Mouse (Mus musculus): ENCODE measurements around the gene Iqgap2. TPM values are rescaled to one million over a fixed set of nuclear protein-coding genes. Genes with fewer than 3 reads are reported as not detected.

The Iqgap2 gene
- polyA plus RNA-seq, 1 experiment from 2014 or later = 25.3 TPM

DNA sequence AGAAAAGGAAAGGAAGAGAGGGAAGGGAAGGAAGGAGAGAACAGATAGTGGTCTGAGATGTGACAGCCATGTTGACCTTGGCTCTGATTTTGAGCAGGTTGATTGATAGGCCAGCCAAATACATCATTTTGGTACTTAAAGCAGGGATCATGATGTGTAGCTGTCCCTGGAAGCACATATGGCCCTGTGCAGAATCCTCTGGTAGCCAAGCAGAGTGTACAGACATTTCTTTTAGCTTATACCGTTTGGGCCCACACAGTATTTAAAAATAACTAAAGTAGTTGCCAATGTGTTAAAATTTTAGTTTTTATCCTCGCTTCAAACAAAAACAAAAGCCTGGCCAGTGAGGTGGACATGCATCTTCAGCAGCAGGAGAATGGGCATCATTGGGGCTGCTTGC, 17.5 kb upstream of the Iqgap2 start:
- Histone ChIP-seq H3K4me2 (replicated peaks; ENCODE audit: low read depth, low read length) (no peak overlapping the region), H3K27ac (ENCODE audit: low read length) (no peak overlapping the region), H3K4me3 (ENCODE audit: low read depth, low read length) (no peak overlapping the region), H3K36me3 (ENCODE audit: control insufficient read depth, insufficient read depth, low read length) (no peaks in the 10 kb centered on the region), H3K9ac (replicated peaks; ENCODE audit: low read depth, low read length) (no peak overlapping the region), H3K9me3 (ENCODE audit: control insufficient read depth, low read depth, low read length) (no peaks in the 10 kb centered on the region; the same call in 1 of the 2 replicates), H3K27me3 (ENCODE audit: control insufficient read depth, insufficient read depth, low read length) (no peaks in the 10 kb centered on the region), H3K4me1 (ENCODE audit: control insufficient read depth, insufficient read depth, low read length) (0 out of 2 replicates have a peak, but pooled peaks cover 3% of the 10 kb centered on the region)
- WGBS = 79% methylated on average over 2 of the region's 2 CpGs
- ATAC-seq (ENCODE audit: insufficient number of reproducible peaks, insufficient read depth, low FRiP score, low read depth) = no peak

DNA sequence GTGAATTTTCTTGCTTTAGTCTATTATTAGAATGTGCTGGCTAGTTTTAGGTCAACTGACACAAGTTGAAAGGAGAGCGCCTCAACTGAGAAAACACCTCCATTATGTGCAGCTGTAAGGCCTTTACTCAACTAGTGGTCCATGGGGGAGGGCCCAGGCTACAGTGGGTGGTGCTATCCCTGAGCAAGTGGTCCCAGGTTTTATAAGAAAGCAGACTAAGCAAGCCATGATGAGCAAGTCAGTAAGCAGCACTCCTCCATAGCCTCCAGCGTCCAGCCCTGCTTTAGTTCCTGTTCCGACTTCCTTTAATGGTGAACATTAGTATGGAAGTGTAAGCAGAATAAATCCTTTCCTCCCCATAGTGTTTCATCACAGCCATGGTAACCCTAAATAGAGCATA, 11.0 kb upstream of the Iqgap2 start:
- H3K27ac ChIP-seq (ENCODE audit: low read length) = no peak overlapping the region
- ATAC-seq (ENCODE audit: insufficient number of reproducible peaks, insufficient read depth, low FRiP score, low read depth) = no peak
- no peaks in the 10 kb centered on the region for H3K4me1 ChIP-seq (ENCODE audit: control insufficient read depth, insufficient read depth, low read length)
- H3K27me3 ChIP-seq (ENCODE audit: control insufficient read depth, insufficient read depth, low read length) = no peaks in the 10 kb centered on the region
- H3K36me3 ChIP-seq (ENCODE audit: control insufficient read depth, insufficient read depth, low read length) = no peaks in the 10 kb centered on the region
- WGBS = 93% methylated on average over 3 of the region's 3 CpGs
- no peak overlapping the region for H3K4me2 ChIP-seq (replicated peaks; ENCODE audit: low read depth, low read length)
- H3K9ac ChIP-seq (replicated peaks; ENCODE audit: low read depth, low read length) = no peak overlapping the region
- no peak overlapping the region for H3K4me3 ChIP-seq (ENCODE audit: low read depth, low read length)
- H3K9me3 ChIP-seq (ENCODE audit: control insufficient read depth, low read depth, low read length) = no peaks in the 10 kb centered on the region; the same call in 1 of the 2 replicates

DNA sequence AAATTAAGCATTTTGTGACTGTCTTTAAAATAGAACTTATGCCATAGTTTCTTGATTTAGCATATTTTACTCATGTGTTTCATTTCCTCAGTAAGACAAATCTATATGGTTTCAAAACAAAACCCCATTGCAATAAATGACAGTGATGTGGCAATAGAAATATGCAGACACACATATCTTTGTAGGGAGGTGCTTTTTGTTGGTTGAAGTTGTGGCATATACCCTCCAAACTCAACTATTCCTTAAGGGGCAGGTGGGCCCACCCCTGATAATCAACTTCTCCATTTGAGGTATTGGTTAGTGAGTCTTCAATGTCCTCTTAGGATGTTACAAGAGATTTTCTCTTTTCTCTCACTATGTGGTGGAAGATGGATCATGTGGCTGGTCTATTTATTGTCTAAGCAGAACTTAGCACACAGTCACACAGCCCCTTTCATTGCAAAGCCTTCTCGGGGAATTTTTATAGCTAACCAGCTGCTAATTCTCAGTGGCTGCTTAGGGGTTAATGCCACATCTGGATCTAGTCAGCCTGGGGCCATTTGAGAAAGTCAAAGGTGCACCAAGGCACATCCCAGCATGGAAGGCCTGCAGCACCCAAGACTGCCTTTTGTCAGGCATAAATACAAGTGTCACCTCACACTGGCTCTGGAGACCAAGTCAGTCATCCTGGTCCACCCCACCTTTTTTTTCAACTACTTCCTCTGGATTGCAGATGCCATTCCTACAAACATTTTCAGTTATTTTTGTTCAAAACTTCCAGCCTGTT, 8.3 kb upstream of the Iqgap2 start:
- Histone ChIP-seq H3K4me1 (ENCODE audit: control insufficient read depth, insufficient read depth, low read length) (no peaks in the 10 kb centered on the region), H3K27ac (ENCODE audit: low read length) (no peak overlapping the region), H3K4me3 (ENCODE audit: low read depth, low read length) (no peak overlapping the region), H3K27me3 (ENCODE audit: control insufficient read depth, insufficient read depth, low read length) (no peaks in the 10 kb centered on the region), H3K36me3 (ENCODE audit: control insufficient read depth, insufficient read depth, low read length) (no peaks in the 10 kb centered on the region), H3K9me3 (ENCODE audit: control insufficient read depth, low read depth, low read length) (no peaks in the 10 kb centered on the region), H3K9ac (replicated peaks; ENCODE audit: low read depth, low read length) (no peak overlapping the region), H3K4me2 (replicated peaks; ENCODE audit: low read depth, low read length) (no peak overlapping the region)
- 59% methylated on average over 1 of the region's 1 CpGs for WGBS
- no peak for ATAC-seq (ENCODE audit: insufficient number of reproducible peaks, insufficient read depth, low FRiP score, low read depth)

DNA sequence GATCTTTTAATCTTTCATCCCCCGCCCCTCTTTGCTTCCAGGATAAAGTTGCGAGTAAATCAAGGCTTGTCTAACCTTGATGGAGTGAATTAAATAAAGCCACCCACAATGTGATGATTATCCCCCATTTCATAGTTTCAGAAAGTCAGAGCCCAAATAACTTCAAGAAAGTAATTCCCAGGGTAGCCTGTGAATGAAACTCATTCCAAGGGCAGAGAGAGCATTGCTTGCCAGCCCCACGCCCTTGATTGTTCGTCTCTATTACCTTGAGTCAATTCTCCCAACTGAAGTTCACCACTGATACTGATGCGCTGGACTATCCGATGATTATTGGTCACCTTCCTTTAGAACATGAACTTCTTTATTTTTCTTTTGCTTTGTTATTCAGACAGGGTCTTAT, 4.8 kb upstream of the Iqgap2 start:
- H3K4me1 ChIP-seq (ENCODE audit: control insufficient read depth, insufficient read depth, low read length) = no peaks in the 10 kb centered on the region
- H3K4me2 ChIP-seq (replicated peaks; ENCODE audit: low read depth, low read length) = no peak overlapping the region
- ATAC-seq (ENCODE audit: insufficient number of reproducible peaks, insufficient read depth, low FRiP score, low read depth) = no peak
- no peaks in the 10 kb centered on the region for H3K36me3 ChIP-seq (ENCODE audit: control insufficient read depth, insufficient read depth, low read length)
- no peaks in the 10 kb centered on the region for H3K9me3 ChIP-seq (ENCODE audit: control insufficient read depth, low read depth, low read length)
- no peak overlapping the region for H3K9ac ChIP-seq (replicated peaks; ENCODE audit: low read depth, low read length)
- no peaks in the 10 kb centered on the region for H3K27me3 ChIP-seq (ENCODE audit: control insufficient read depth, insufficient read depth, low read length)
- H3K4me3 ChIP-seq (ENCODE audit: low read depth, low read length) = no peak overlapping the region
- 77% methylated on average over 6 of the region's 6 CpGs for WGBS
- no peak overlapping the region for H3K27ac ChIP-seq (ENCODE audit: low read length)

DNA sequence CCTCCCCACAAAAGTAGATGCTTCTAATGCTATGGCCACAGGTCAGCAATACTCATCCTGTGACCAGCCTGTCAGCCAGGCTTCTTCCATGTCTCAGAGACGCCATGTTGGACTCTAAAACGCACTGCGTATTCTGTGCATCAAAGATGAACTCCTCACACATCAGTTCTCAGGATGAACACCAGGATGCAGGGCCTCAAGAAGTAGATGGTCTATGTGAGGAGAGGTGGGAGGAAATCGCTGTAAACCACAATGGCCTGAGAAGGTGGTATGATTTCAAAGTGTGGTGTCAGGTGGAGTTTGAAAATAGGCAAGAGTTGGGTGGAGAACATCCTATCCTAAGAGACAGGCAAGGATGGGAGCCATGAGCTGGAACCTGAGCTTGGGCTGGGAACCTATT, 1.4 kb upstream of the Iqgap2 start:
- Histone ChIP-seq H3K27ac (ENCODE audit: low read length) (no peak overlapping the region), H3K27me3 (ENCODE audit: control insufficient read depth, insufficient read depth, low read length) (no peaks in the 10 kb centered on the region), H3K9me3 (ENCODE audit: control insufficient read depth, low read depth, low read length) (no peaks in the 10 kb centered on the region), H3K36me3 (ENCODE audit: control insufficient read depth, insufficient read depth, low read length) (no peaks in the 10 kb centered on the region), H3K4me2 (replicated peaks; ENCODE audit: low read depth, low read length) (0 out of 2 replicates have a peak overlapping the region, but pooled peaks have one; percentile 95), H3K4me1 (ENCODE audit: control insufficient read depth, insufficient read depth, low read length) (0 out of 2 replicates have a peak, but pooled peaks cover 2% of the 10 kb centered on the region), H3K9ac (replicated peaks; ENCODE audit: low read depth, low read length) (no peak overlapping the region), H3K4me3 (ENCODE audit: low read depth, low read length) (no peak overlapping the region)
- ATAC-seq (ENCODE audit: insufficient number of reproducible peaks, insufficient read depth, low FRiP score, low read depth) = no peak
- 89% methylated on average over 4 of the region's 4 CpGs for WGBS

DNA sequence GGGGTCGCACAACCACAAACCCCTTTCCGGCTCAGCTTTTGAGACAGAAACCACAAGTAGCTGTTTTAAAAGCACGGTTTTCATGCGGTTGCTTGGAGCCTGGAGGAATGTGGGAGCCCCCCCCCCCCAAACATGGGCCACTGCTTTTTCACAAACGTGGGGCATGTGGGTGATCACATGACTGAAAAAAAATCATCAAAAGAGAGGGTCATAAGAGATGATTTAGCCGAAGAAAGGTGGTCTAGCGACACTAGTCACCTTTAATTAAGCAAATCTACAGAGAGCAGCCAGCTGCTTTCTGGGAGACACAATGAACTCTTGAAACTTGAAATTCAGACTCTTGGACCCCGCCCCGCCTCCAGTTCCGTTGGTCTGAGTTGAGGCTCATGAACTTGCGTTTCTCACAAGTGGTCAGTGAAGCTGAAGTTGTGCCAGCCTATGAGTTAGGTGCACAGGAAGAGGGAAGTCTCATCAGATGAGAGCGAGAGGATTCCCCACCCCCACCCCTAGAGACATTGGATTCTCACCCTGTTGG, 956 bp upstream of the Iqgap2 start:
- no peak for ATAC-seq (ENCODE audit: insufficient number of reproducible peaks, insufficient read depth, low FRiP score, low read depth)
- H3K27ac ChIP-seq (ENCODE audit: low read length) = no peak overlapping the region

DNA sequence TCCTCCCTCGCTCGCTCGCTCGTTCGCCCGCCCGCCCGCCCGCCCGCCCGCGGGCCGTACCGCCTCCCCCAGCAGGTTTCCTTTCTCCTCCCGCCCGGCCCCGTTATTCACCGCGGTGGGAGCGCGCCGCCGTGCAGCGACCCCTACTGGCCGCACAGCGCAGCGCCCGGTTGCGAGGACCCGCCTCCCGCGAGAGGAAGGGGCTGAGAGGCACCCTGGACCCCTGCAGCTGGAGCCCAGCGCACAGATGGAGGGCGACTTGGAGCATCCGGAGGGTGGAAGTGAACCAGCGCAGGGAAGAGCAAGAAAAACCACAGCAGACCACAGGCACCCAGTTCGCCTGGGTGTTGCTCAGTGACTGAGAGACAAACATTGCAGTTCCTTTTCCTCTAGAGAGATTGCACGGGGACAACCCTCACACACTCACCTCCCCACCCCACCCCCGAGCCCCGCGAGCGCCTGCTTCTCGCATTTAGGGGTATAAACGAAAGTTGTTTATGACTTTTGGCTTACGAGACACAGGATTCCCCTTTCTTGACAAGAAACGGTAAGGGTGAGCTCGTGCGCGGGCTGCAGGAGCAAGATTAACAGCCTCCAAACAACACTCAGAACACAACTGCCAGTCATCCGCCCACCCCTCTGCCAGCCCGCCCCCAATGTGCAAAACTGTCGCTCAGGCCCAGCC, 346 bp upstream of the Iqgap2 start:
- Histone ChIP-seq H3K4me1 (ENCODE audit: control insufficient read depth, insufficient read depth, low read length) (0 out of 2 replicates have a peak, but pooled peaks cover 2% of the 10 kb centered on the region), H3K27ac (ENCODE audit: low read length) (peak overlapping the region; percentile 44; the same call in 1 of the 2 replicates), H3K27me3 (ENCODE audit: control insufficient read depth, insufficient read depth, low read length) (no peaks in the 10 kb centered on the region), H3K4me2 (replicated peaks; ENCODE audit: low read depth, low read length) (peak overlapping the region; percentile 95), H3K36me3 (ENCODE audit: control insufficient read depth, insufficient read depth, low read length) (no peaks in the 10 kb centered on the region), H3K9ac (replicated peaks; ENCODE audit: low read depth, low read length) (peak overlapping the region; percentile 67; the same call in 1 of the 2 replicates), H3K4me3 (ENCODE audit: low read depth, low read length) (peak overlapping the region; percentile 70), H3K9me3 (ENCODE audit: control insufficient read depth, low read depth, low read length) (no peaks in the 10 kb centered on the region)
- peak; percentile 78 for ATAC-seq (ENCODE audit: insufficient number of reproducible peaks, insufficient read depth, low FRiP score, low read depth)
- 2% methylated on average over 28 of the region's 52 CpGs for WGBS

More for the DNA sequence above, 956 bp upstream of the Iqgap2 start:
- no peaks in the 10 kb centered on the region for H3K27me3 ChIP-seq (ENCODE audit: control insufficient read depth, insufficient read depth, low read length)
- H3K9ac ChIP-seq (replicated peaks; ENCODE audit: low read depth, low read length) = no peak overlapping the region
- H3K36me3 ChIP-seq (ENCODE audit: control insufficient read depth, insufficient read depth, low read length) = no peaks in the 10 kb centered on the region
- H3K4me1 ChIP-seq (ENCODE audit: control insufficient read depth, insufficient read depth, low read length) = 0 out of 2 replicates have a peak, but pooled peaks cover 2% of the 10 kb centered on the region
- peak overlapping the region; percentile 70 for H3K4me3 ChIP-seq (ENCODE audit: low read depth, low read length)
- WGBS = 25% methylated on average over 12 of the region's 12 CpGs
- H3K4me2 ChIP-seq (replicated peaks; ENCODE audit: low read depth, low read length) = peak overlapping the region; percentile 95
- H3K9me3 ChIP-seq (ENCODE audit: control insufficient read depth, low read depth, low read length) = no peaks in the 10 kb centered on the region

DNA sequence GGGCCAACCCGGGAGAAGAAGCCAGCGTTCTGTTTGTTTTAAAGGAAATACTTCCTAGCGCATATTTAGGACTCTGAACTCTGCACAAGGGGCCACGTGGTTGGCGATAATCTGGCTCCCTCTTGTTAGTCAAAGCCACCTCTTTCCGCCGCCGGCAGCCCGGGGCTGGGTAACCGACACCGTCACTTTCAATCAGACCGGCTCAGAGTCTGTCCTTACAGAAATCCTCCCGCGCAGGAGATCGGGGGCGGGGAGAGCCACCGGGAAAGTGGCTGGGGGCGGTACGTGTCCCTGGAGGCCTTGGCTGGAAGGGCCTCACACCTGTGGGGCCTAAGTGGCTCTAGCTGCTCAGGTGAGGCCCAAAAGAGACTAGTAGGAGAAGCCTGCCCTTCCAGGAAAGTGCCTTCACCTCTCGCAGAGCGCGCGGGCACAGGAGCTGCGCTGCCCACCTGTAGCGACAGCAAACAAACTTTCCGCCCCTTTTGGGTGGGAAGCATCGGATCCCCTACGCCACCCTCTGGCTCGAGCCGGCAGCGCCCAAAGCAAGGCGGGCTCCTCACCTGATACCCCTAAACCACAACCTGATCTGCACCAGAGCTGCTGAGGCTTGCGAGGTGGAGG, 761 bp downstream of the Iqgap2 start:
- H3K9me3 ChIP-seq (ENCODE audit: control insufficient read depth, low read depth, low read length) = no peaks in the 10 kb centered on the region
- H3K4me3 ChIP-seq (ENCODE audit: low read depth, low read length) = peak overlapping the region; percentile 70
- WGBS = under 1% methylated on average over 33 of the region's 33 CpGs
- H3K4me2 ChIP-seq (replicated peaks; ENCODE audit: low read depth, low read length) = peak overlapping the region; percentile 95
- H3K27ac ChIP-seq (ENCODE audit: low read length) = peak overlapping the region; percentile 44; the same call in 1 of the 2 replicates
- no peaks in the 10 kb centered on the region for H3K27me3 ChIP-seq (ENCODE audit: control insufficient read depth, insufficient read depth, low read length)
- no peaks in the 10 kb centered on the region for H3K36me3 ChIP-seq (ENCODE audit: control insufficient read depth, insufficient read depth, low read length)
- H3K4me1 ChIP-seq (ENCODE audit: control insufficient read depth, insufficient read depth, low read length) = 0 out of 2 replicates have a peak, but pooled peaks cover 2% of the 10 kb centered on the region
- H3K9ac ChIP-seq (replicated peaks; ENCODE audit: low read depth, low read length) = peak overlapping the region; percentile 67
- peak; percentile 50 for ATAC-seq (ENCODE audit: insufficient number of reproducible peaks, insufficient read depth, low FRiP score, low read depth)

Measured in stomach, embryonic 14.5 days (tissue).